Mouse (Mus musculus): ENCODE measurements around the gene Ankrd13b.
A peak's percentile ranks its signal among the peaks of the same experiment; 100 is the strongest.

Gene Ankrd13b

GRCm38 (mm10) chr11:77508068-77509021 lies 18.9 kb upstream of the Ankrd13b start:
- peak; percentile 76 for DNase-seq

- peak; percentile 51 for DNase-seq
Measured at GRCm38 (mm10) chr11:77507426-77507825, 17.9 kb upstream of the Ankrd13b start.

- DNase-seq = peak; percentile 41
Measured at GRCm38 (mm10) chr11:77506941-77507340, 17.5 kb upstream of the Ankrd13b start.

- DNase-seq = peak; percentile 46
Measured at GRCm38 (mm10) chr11:77506273-77506672, 16.8 kb upstream of the Ankrd13b start.

- peak; percentile 38 for DNase-seq
Measured at GRCm38 (mm10) chr11:77505291-77505980, 16.0 kb upstream of the Ankrd13b start.

- peak; percentile 28 for DNase-seq
Measured at GRCm38 (mm10) chr11:77504377-77504776, 14.9 kb upstream of the Ankrd13b start.

- peak; percentile 51 for DNase-seq
Measured at GRCm38 (mm10) chr11:77503511-77503910, 14.0 kb upstream of the Ankrd13b start.

GRCm38 (mm10) chr11:77502481-77502880 lies 13.0 kb upstream of the Ankrd13b start:
- DNase-seq = no peak

- peak; percentile 40 for DNase-seq
Measured at GRCm38 (mm10) chr11:77501971-77502370, 12.5 kb upstream of the Ankrd13b start.

- DNase-seq = peak; percentile 81
Measured at GRCm38 (mm10) chr11:77501392-77501791, 11.9 kb upstream of the Ankrd13b start.

- DNase-seq = peak; percentile 71
Measured at GRCm38 (mm10) chr11:77500361-77501325, 11.2 kb upstream of the Ankrd13b start.

- DNase-seq = peak; percentile 88
Measured at GRCm38 (mm10) chr11:77499354-77499753, 9.9 kb upstream of the Ankrd13b start.

- DNase-seq = peak; percentile 63
Measured at GRCm38 (mm10) chr11:77498261-77499139, 9.0 kb upstream of the Ankrd13b start.

GRCm38 (mm10) chr11:77497851-77498250 lies 8.4 kb upstream of the Ankrd13b start:
- DNase-seq = peak; percentile 71

- peak; percentile 65 for DNase-seq
Measured at GRCm38 (mm10) chr11:77497341-77497756, 7.9 kb upstream of the Ankrd13b start.

- no peak for DNase-seq
Measured at GRCm38 (mm10) chr11:77495507-77495906, 6.0 kb upstream of the Ankrd13b start.

GRCm38 (mm10) chr11:77494782-77495181 lies 5.3 kb upstream of the Ankrd13b start:
- DNase-seq = no peak

GRCm38 (mm10) chr11:77494344-77494676 lies 4.8 kb upstream of the Ankrd13b start:
- DNase-seq = no peak

GRCm38 (mm10) chr11:77493512-77494343 lies 4.2 kb upstream of the Ankrd13b start, which contains the start of gene Git1:
Gene Git1 (plus strand): TSS chr11:77493562.
- DNase-seq = peak; percentile 76

GRCm38 (mm10) chr11:77492911-77493332 lies 3.4 kb upstream of the Ankrd13b start:
- peak; percentile 96 for DNase-seq
